Mouse (Mus musculus) yolk sac, embryonic 10.5 days (tissue): ENCODE measurements around the gene Tmem11.

Experiments used
- DNase-seq: peaks from one replicate; pipeline ENCODE4 v3.0.0-alpha.2; 2017; ENCODE audit warnings: low spot score

Tmem11 gene

DNA sequence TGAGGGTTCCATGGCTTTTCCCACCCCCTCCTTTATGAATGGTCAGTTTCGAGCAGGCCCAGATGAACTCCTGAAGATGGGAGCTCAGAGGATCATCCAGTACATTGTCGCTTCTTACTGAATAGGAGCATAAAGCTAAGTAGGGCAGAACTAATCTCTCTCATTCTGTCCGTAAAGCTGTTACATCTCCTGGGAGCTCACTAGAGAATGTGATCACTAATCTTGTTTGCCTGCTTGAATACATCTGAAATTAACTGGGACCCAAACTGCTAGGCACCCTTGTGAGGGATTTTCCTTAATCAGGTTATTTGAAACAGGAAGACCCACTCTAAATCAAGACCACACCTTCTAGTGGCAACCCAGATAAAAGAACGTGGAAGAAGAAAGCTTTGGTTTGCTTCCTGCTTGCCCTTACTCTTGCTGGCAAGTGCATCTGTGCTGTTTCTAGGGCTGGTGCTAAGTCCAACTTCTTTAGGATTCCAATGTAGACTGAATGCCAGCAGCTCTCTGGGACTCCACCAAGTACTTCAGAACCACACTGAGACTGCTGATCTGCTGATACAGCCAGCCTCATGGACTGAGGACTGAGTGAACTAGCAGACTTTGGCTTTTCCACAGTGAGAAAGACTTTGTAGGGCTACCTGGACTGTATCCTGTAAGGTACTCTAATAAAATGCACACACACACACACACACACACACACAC is 51.7 kb downstream of the Tmem11 start:
- no peak for DNase-seq

DNA sequence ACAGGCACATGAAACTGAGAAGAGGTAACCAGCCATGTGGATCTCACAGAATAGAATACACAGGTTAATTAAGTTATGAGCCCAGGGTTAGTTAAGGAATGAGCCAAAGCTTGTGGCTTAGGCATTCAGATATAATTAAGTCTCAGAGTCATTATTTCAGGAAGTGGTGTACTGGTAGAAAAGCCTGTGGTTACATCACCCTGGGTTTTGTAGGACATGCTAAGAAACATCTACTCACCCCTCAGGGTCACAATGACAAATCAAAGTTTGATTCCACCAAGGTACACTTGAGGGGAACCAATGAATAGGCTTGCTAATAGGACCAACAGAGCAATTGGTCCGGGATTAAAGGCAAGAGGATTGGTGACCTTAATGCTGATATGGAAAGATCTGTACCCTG is 52.4 kb downstream of the Tmem11 start:
- DNase-seq = no peak

DNA sequence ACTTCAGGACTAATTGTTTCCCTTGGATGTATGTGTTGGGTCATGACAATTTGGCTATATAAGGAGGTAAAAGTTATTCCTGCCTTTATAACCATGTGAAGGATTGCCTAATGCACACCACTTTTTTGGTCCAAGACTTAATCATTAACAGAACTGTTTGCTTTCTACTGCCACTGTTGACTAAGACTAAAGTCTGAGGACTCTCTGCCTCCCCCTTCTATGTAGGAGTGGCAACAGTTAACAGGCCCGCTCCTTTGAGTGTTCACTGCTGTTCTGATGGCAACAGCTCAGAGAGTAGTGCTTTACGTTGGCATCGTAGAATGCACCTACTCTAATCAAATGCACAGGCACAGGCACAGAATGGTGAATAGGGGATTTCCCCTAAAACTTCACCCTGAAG is 53.9 kb downstream of the Tmem11 start:
- DNase-seq = peak; percentile 64

DNA sequence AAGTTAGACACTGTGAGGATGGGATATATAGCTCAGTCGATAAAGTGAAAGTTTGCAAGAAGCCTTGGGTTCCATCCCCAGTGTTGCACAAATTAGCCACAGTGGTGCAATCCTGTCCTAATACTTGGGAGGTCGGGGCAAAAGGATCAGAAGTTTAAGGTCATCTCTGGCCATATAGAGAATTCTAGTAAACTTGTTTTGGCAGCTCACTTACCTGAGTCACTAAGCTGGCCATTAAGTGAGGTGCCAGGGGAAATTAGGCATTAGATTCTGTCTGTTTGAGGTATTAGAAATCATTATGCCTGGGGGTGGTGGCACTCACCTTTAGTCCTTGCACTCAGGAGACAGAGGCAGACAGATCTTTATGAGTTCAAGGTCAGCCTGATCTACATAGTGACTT is 55.3 kb downstream of the Tmem11 start:
- no peak for DNase-seq

DNA sequence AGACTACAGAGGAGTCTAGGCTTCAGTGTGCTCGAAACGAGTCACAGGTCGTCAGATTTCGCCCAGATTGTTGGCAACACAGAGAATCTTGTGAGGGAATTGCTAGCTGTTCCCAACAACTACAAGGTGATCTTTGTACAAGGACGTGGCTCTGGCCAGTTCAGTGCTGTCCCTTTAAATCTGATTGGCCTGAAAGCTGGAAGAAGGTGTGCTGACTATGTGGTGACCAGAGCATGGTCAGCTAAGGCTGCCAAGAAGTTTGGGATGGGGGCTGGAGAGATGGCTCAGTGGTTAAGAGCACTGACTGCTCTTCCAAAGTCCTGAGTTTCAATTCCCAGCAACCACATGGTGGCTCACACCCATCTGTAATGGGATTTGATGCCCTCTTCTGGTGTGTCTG is 62.7 kb downstream of the Tmem11 start:
- DNase-seq = no peak
